Mouse (Mus musculus) MEL (cell line): Measurements from ENCODE around the gene Focad.

Experiments
- EP300 ChIP-seq, 2 experiments: IDR thresholded peaks; 2 replicates each; pipeline ENCODE4 v1.6.1; 2011; ENCODE audit warnings: improper control_type of control experiment in 2 of 2, low read length in 2 of 2, low read depth in 1 of 2, mild to moderate bottlenecking in 1 of 2
- GATA1 ChIP-seq: IDR thresholded peaks from 2 replicates; pipeline ENCODE4 v1.6.1; 2011; ENCODE audit warnings: low read depth, low read length, improper control_type of control experiment
- MXI1 ChIP-seq: IDR thresholded peaks from 2 replicates; pipeline ENCODE4 v1.6.1; 2011; ENCODE audit warnings: mild to moderate bottlenecking, low read depth, low read length, improper control_type of control experiment
- RAD21 ChIP-seq: IDR thresholded peaks from 2 replicates; pipeline ENCODE4 v1.6.1; 2011; ENCODE audit warnings: mild to moderate bottlenecking, low read depth, low read length, improper control_type of control experiment
- SIN3A ChIP-seq: IDR thresholded peaks from 2 replicates; pipeline ENCODE4 v1.6.1; 2012; ENCODE audit warnings: low read length, improper control_type of control experiment, inconsistent platforms
- TBP ChIP-seq: IDR thresholded peaks from 2 replicates; pipeline ENCODE4 v1.8.0; 2011; ENCODE audit warnings: low read depth, low read length, improper control_type of control experiment

DNA sequence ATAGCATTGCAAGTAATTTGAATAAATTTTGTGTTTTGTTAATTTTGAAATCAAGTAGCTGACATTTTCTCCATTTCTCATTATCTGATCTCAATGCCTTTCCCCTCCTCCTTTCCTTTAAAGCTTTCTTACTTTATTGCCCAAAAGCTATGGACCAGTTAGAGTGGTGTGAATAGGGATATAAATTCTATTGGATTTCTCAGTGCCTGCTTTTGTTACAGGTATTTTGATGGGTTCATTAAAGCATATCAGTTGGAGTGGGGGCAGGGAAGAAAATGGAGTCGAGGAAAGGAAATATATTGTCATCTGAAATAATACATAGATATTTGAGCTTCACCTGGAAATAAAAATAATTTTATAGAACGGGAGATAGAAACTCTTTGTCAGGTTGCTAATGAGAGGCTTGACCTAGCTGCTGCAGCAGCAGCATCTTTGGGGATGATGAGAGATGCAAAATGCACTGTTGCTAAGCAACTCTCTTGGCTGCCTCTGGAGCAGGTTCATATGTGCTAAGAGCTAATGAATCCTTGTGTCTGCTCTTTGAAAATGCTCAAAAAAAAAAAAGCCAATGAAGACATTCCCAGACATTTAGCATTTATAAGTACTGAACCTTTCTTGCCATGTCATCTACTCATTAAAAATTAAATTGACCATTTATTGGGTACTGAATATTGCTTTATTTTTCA is 116.9 kb downstream of the Focad start:
- TF ChIP-seq TBP = no peak
- no peak for TF ChIP-seq MXI1
- TF ChIP-seq SIN3A = no peak
- no peak for TF ChIP-seq EP300 (IDR thresholded peaks at IDR 0.05; ENCODE audit: low read depth in 1 of 2, low read length in 2 of 2)
- no peak for TF ChIP-seq GATA1
- no peak for TF ChIP-seq RAD21
